Mouse (Mus musculus) kidney, postnatal 0 days (tissue): Measurements from ENCODE around the gene Kirrel2. TPM values are rescaled to one million over a fixed set of nuclear protein-coding genes. Genes with fewer than 3 reads are reported as not detected.

Source experiments
- ATAC-seq: fragments of 200-750 bp; cut with Nextera tagmentation; replicated peaks from 2 replicates; pipeline ENCODE4 v1.8.0; 2017; ENCODE audit warnings: low read depth, moderate number of reproducible peaks, moderate TSS enrichment, moderate library complexity; ENCODE audit not compliant: low FRiP score
- DNase-seq: peaks from one replicate; pipeline ENCODE4 v3.0.0-alpha.2; 2016; ENCODE audit warnings: low spot score
- H3K27ac ChIP-seq: fragments of 300-500 bp; sonication (generic); 2 replicates; pipeline ENCODE4 v1.5.1; 2014; ENCODE audit warnings: mild to moderate bottlenecking
- H3K27me3 ChIP-seq: fragments of 300-500 bp; sonication (generic); 2 replicates; pipeline ENCODE4 v1.6.1; 2014; ENCODE audit warnings: low read length, mixed read lengths; ENCODE audit not compliant: insufficient read depth
- H3K36me3 ChIP-seq: fragments of 300-500 bp; sonication (generic); 2 replicates; pipeline ENCODE4 v1.6.1; 2014; ENCODE audit warnings: low read length, mixed read lengths; ENCODE audit not compliant: insufficient read depth
- H3K4me1 ChIP-seq: fragments of 300-500 bp; sonication (generic); replicated peaks from 2 replicates; pipeline ENCODE4 v1.6.1; 2014; ENCODE audit warnings: antibody characterized with exemption, low read length, mixed read lengths; ENCODE audit not compliant: insufficient read depth
- H3K4me2 ChIP-seq: fragments of 300-500 bp; sonication (generic); 2 replicates; pipeline ENCODE4 v1.6.1; 2014; ENCODE audit warnings: mild to moderate bottlenecking, low read length, moderate library complexity, mixed read lengths
- H3K4me3 ChIP-seq: fragments of 300-500 bp; sonication (generic); replicated peaks from 2 replicates; pipeline ENCODE4 v1.5.1; 2014; ENCODE audit warnings: low read depth, low read length
- H3K9ac ChIP-seq: fragments of 300-500 bp; sonication (generic); 2 replicates; pipeline ENCODE4 v1.6.1; 2014; ENCODE audit warnings: low read depth, low read length
- H3K9me3 ChIP-seq: fragments of 300-500 bp; sonication (generic); replicated peaks from 2 replicates; pipeline ENCODE4 v1.6.1; 2016; ENCODE audit warnings: low read length, inconsistent platforms, mixed read lengths
- CTCF ChIP-seq: IDR thresholded peaks from 2 replicates; pipeline ENCODE4 v1.5.1; 2016; ENCODE audit warnings: antibody characterized with exemption, low read depth, mild to moderate bottlenecking, moderate library complexity
- WGBS: fragments of 180-500 bp; shearing (Covaris S2); extraction: QIAGEN DNeasy Blood & Tissue Kit; methylation state at CpG from one replicate; pipeline ENCODE4 v1.1.7; 2014; 5-methylcytosine and 5-hydroxymethylcytosine counted together
- polyA plus RNA-seq: library from polyadenylated mRNA; unstranded; fragments of >200 nt; fragmentation: Nextera tagmentation; extraction: Ambion mirVana; gene quantifications from 2 replicates; pipeline ENCODE4 v1.2.1, GENCODE M21; 2015

Gene Kirrel2
- polyA plus RNA-seq, 1 experiment from 2014 or later: 1.5 TPM

- no peak overlapping the region for H3K27ac ChIP-seq
- no peak overlapping the region for H3K4me2 ChIP-seq
- TF ChIP-seq CTCF: no peak
- H3K9ac ChIP-seq: no peak overlapping the region
- no peak for DNase-seq
- no peak for ATAC-seq
- no peaks in the 10 kb centered on the region for H3K4me1 ChIP-seq
- H3K9me3 ChIP-seq: no peaks in the 10 kb centered on the region
- H3K4me3 ChIP-seq: no peak overlapping the region
- WGBS: 56% methylated on average over 3 of the region's 3 CpGs
- H3K36me3 ChIP-seq: no peaks in the 10 kb centered on the region
- H3K27me3 ChIP-seq: no peaks in the 10 kb centered on the region
Measured at GRCm38 (mm10) chr7:30411023-30411422, 46.5 kb downstream of the Kirrel2 start.

DNA sequence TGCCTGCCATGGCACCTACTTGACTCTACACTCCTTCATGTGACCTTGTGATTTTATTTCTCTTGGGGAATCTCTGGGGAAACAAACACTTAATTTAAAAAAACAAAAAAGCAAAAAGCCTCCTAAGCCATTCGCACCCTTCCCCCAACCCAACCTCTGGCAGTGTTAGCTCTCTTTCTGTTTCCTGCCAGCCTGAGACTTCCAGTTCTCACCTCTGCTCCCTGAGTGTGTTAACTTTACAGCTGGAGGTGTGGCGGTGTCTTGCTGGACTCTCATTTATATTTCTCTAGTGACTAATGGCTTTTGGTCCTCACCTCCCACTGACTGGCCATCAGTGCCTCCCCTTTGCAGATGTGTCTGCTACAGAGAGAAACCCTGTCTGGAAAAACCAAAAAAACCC is 47.7 kb downstream of the Kirrel2 start:
- Histone ChIP-seq H3K4me1 (no peaks in the 10 kb centered on the region), H3K9ac (no peak overlapping the region), H3K4me2 (no peak overlapping the region), H3K4me3 (no peak overlapping the region), H3K9me3 (no peaks in the 10 kb centered on the region), H3K36me3 (no peaks in the 10 kb centered on the region), H3K27me3 (no peaks in the 10 kb centered on the region), H3K27ac (no peak overlapping the region)
- DNase-seq (no peak), ATAC-seq (no peak)
- 24% methylated on average over 2 of the region's 2 CpGs for WGBS
- no peak for TF ChIP-seq CTCF

DNA sequence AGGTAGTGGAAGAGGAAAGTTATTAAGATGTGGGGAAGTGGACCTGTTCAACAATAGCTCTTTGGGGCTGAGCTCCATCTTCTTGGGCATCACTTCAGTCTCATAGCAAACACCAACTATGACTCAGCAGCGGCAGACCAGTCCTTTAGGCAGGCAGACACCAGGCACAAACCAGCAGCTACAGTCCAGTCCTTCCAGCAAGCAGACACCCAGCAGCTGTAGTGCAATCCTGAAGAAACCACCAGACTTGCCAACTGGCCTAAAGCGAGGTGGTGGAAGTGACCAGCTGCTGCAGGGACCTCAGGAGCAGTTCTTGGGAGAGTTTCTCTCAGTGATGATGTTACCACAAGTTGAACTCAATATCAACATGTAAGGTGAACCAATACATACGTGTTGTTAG is 48.9 kb downstream of the Kirrel2 start:
- H3K4me1 ChIP-seq: no peaks in the 10 kb centered on the region
- H3K4me2 ChIP-seq: no peak overlapping the region
- ATAC-seq (no peak), DNase-seq (no peak)
- H3K36me3 ChIP-seq: no peaks in the 10 kb centered on the region
- H3K9ac ChIP-seq: no peak overlapping the region
- H3K27me3 ChIP-seq: no peaks in the 10 kb centered on the region
- H3K4me3 ChIP-seq: no peak overlapping the region
- H3K9me3 ChIP-seq: no peaks in the 10 kb centered on the region
- WGBS: 82% methylated on average over 3 of the region's 3 CpGs
- no peak for TF ChIP-seq CTCF
- H3K27ac ChIP-seq: no peak overlapping the region

DNA sequence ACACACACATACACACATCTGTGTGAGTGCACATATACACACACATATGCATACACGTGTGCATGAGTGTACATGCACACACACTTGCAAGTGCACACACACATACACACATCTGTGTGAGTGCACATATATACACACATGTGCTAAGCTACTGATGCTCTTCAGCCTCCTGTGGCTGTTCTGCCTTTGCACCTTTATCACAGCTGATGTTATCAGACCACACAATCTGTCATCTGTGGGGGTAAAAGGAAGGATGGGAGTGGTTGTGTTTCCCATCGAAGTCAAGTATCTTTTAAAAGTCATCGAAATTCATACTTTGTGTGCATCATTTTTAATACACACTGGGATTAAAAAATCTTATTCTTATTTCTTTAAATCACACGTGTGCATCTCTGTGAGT is 55.1 kb downstream of the Kirrel2 start:
- no peak overlapping the region for H3K4me3 ChIP-seq
- no peaks in the 10 kb centered on the region for H3K27me3 ChIP-seq
- no peak for ATAC-seq
- no peak overlapping the region for H3K9ac ChIP-seq
- no peak overlapping the region for H3K4me2 ChIP-seq
- DNase-seq: no peak
- H3K4me1 ChIP-seq: no peaks in the 10 kb centered on the region
- H3K9me3 ChIP-seq: no peaks in the 10 kb centered on the region
- TF ChIP-seq CTCF: no peak
- WGBS: 67% methylated on average over 4 of the region's 4 CpGs
- H3K27ac ChIP-seq: no peak overlapping the region
- no peaks in the 10 kb centered on the region for H3K36me3 ChIP-seq

- Histone ChIP-seq H3K27ac (no peak overlapping the region), H3K27me3 (no peaks in the 10 kb centered on the region), H3K9ac (no peak overlapping the region), H3K36me3 (no peaks in the 10 kb centered on the region), H3K4me2 (no peak overlapping the region), H3K4me3 (no peak overlapping the region), H3K9me3 (no peaks in the 10 kb centered on the region), H3K4me1 (no peaks in the 10 kb centered on the region)
- no peak for TF ChIP-seq CTCF
- DNase-seq: peak; percentile 36
- no peak for ATAC-seq
- WGBS: 29% methylated on average over 7 of the region's 7 CpGs
Measured at GRCm38 (mm10) chr7:30399671-30400070, 57.8 kb downstream of the Kirrel2 start.

Other genes with a start within 250 kb of the Kirrel2 start
- 148 and 157 TPM in 2 replicates for gene Polr2i, start 225.7 kb downstream of the Kirrel2 start, polyA plus RNA-seq
- gene Tbcb, start 225.4 kb downstream of the Kirrel2 start, polyA plus RNA-seq: 176 and 179 TPM in 2 replicates
- gene Ovol3, start 222.0 kb downstream of the Kirrel2 start, polyA plus RNA-seq: not detected in 2 replicates
- gene Thap8, start 177.6 kb downstream of the Kirrel2 start, polyA plus RNA-seq: 0.11 and 0.27 TPM in 2 replicates
- gene Wdr62, start 177.3 kb downstream of the Kirrel2 start, polyA plus RNA-seq: 2.7 and 3.4 TPM in 2 replicates
- gene Clip3, start 166.0 kb downstream of the Kirrel2 start, polyA plus RNA-seq: 22.7 and 23.3 TPM in 2 replicates
- 95.3 and 101 TPM in 2 replicates for gene Alkbh6, start 149.0 kb downstream of the Kirrel2 start, polyA plus RNA-seq
- gene Syne4, start 142.9 kb downstream of the Kirrel2 start, polyA plus RNA-seq: 79.0 and 88.4 TPM in 2 replicates
- gene E130208F15Rik, start 135.9 kb downstream of the Kirrel2 start, polyA plus RNA-seq: not detected in 2 replicates
- gene Sdhaf1, start 133.8 kb downstream of the Kirrel2 start, polyA plus RNA-seq: 32.0 and 35.1 TPM in 2 replicates
- gene Lrfn3, start 94.9 kb downstream of the Kirrel2 start, polyA plus RNA-seq: 9.3 and 9.5 TPM in 2 replicates
- gene Tyrobp, start 43.9 kb downstream of the Kirrel2 start, polyA plus RNA-seq: 41.9 and 47.3 TPM in 2 replicates
- gene Hcst, start 37.8 kb downstream of the Kirrel2 start, polyA plus RNA-seq: 2.1 and 3.4 TPM in 2 replicates
- 1.1 and 1.2 TPM in 2 replicates for gene Nfkbid, start 36.0 kb downstream of the Kirrel2 start, polyA plus RNA-seq
- gene Aplp1, start 12.2 kb downstream of the Kirrel2 start, polyA plus RNA-seq: 24.1 and 25.4 TPM in 2 replicates
- 3.8 and 4.3 TPM in 2 replicates for gene Nphs1, start 625 bp upstream of the Kirrel2 start, polyA plus RNA-seq
- gene Prodh2, start 35.9 kb upstream of the Kirrel2 start, polyA plus RNA-seq: 22.9 and 34.1 TPM in 2 replicates
- gene Arhgap33, start 77.4 kb upstream of the Kirrel2 start, polyA plus RNA-seq: 4.2 TPM in 2 replicates
- 15.8 and 17.7 TPM in 2 replicates for gene Hspb6, start 94.5 kb upstream of the Kirrel2 start, polyA plus RNA-seq
- gene Proser3, start 94.6 kb upstream of the Kirrel2 start, polyA plus RNA-seq: 5.2 and 5.6 TPM in 2 replicates
- gene Lin37, start 102.1 kb upstream of the Kirrel2 start, polyA plus RNA-seq: 37.6 and 40.8 TPM in 2 replicates
- 100 and 102 TPM in 2 replicates for gene U2af1l4, start 105.6 kb upstream of the Kirrel2 start, polyA plus RNA-seq
- gene Gm49396, start 105.7 kb upstream of the Kirrel2 start, polyA plus RNA-seq: 5.0 and 7.7 TPM in 2 replicates
- 190 TPM in 2 replicates for gene Psenen, start 105.9 kb upstream of the Kirrel2 start, polyA plus RNA-seq
- 2.4 and 2.5 TPM in 2 replicates for gene Igflr1, start 107.7 kb upstream of the Kirrel2 start, polyA plus RNA-seq
- 4.9 and 5.9 TPM in 2 replicates for gene Kmt2b, start 131.0 kb upstream of the Kirrel2 start, polyA plus RNA-seq
- 0.92 and 1.6 TPM in 2 replicates for gene Zbtb32, start 141.2 kb upstream of the Kirrel2 start, polyA plus RNA-seq
- 35.5 and 48.6 TPM in 2 replicates for gene Upk1a, start 155.2 kb upstream of the Kirrel2 start, polyA plus RNA-seq
- gene Cox6b1, start 168.5 kb upstream of the Kirrel2 start, polyA plus RNA-seq: 1,603 and 1,723 TPM in 2 replicates
- gene Etv2, start 178.2 kb upstream of the Kirrel2 start, polyA plus RNA-seq: not detected in 2 replicates
- gene Rbm42, start 192.6 kb upstream of the Kirrel2 start, polyA plus RNA-seq: 110 and 112 TPM in 2 replicates
- gene Haus5, start 207.3 kb upstream of the Kirrel2 start, polyA plus RNA-seq: 25.2 and 28.8 TPM in 2 replicates
- gene Pmis2, start 213.9 kb upstream of the Kirrel2 start, polyA plus RNA-seq: not detected in 2 replicates
- 2.0 and 2.5 TPM in 2 replicates for gene 2200002J24Rik, start 241.2 kb upstream of the Kirrel2 start, polyA plus RNA-seq